Mouse (Mus musculus): ENCODE results near the gene Adprh. TPM values are rescaled to one million over a fixed set of nuclear protein-coding genes. Genes with fewer than 3 reads are reported as not detected.

The Adprh gene
- polyA plus RNA-seq, 1 experiment from 2014 or later = 124 TPM

DNA sequence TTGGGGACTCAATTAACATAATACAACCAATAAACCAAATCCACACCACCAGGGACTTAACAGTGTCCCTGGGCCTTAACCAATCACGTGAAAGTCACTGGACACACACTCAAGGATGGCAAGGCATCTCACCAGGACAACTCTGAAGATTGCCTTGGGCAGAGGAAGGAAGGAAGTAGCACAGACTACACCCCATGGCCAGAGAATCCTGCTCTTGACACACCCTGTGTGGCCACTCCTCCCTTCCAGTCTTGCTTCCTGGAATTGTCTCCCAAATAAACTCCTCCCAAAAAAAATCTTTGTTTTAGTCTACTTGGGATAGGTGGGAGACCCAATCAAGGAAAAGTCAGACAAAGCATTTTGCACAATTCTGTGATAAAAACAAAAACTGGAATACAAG is 7.5 kb downstream of the Adprh start:
- no peaks in the 10 kb centered on the region for H3K4me1 ChIP-seq (ENCODE audit: control insufficient read depth, insufficient read depth, low read length)
- no peak overlapping the region for H3K27ac ChIP-seq (replicated peaks; ENCODE audit: low read depth, low read length)
- no peak overlapping the region for H3K4me3 ChIP-seq (ENCODE audit: low read depth, low read length)
- H3K27me3 ChIP-seq (ENCODE audit: control insufficient read depth, insufficient read depth, low read length) = no peaks in the 10 kb centered on the region
- H3K4me2 ChIP-seq (ENCODE audit: low read depth, low read length) = no peak overlapping the region
- ATAC-seq (replicated peaks; ENCODE audit: insufficient number of reproducible peaks, low FRiP score, low TSS enrichment, low read depth) = no peak
- no peak for DNase-seq (ENCODE audit: low spot score)
- 81% methylated on average over 1 of the region's 1 CpGs for WGBS
- H3K9me3 ChIP-seq (replicated peaks; ENCODE audit: control insufficient read depth, low read length) = no peaks in the 10 kb centered on the region
- peaks cover 13% of the 10 kb centered on the region for H3K36me3 ChIP-seq (replicated peaks; ENCODE audit: control insufficient read depth, insufficient read depth, low read depth, low read length)
- no peak overlapping the region for H3K9ac ChIP-seq (replicated peaks; ENCODE audit: low read length)

DNA sequence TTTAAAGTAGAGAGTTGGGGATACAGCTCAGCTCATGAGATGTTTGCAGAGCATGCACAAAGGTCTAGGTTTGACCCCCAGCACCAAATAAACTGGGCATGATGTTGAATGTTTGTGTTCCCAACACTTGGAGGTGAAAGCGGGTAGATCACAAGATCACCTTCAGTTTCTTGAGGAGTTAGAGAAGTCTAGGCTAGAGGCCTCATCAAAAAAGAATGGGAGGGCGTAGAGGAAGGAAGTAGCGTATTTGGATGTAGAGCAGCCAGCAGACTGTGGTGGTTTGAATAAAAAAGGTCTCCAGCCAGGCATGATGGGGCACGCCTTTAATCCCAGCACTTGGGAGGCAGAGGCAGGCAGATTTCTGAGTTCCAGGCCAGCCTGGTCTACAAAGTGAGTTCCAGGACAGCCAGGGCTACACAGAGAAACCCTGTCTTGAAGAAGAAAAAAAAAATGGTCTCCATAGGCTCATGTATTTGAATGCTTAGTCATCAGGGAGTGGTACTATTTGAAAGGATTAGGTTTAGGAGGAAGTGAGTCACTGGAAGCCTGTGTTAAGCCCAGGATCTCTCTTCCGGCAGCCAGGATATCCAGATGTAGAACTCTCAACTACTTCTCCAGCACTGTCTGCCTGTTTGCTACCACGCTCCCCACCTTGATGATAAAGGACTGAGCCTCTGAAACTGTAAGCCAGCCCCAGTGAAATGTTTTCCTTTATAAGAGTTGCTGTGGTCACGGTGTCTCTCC is 8.6 kb downstream of the Adprh start:
- Histone ChIP-seq H3K9me3 (replicated peaks; ENCODE audit: control insufficient read depth, low read length) (no peaks in the 10 kb centered on the region), H3K4me3 (ENCODE audit: low read depth, low read length) (no peak overlapping the region), H3K9ac (replicated peaks; ENCODE audit: low read length) (no peak overlapping the region), H3K36me3 (replicated peaks; ENCODE audit: control insufficient read depth, insufficient read depth, low read depth, low read length) (peaks cover 13% of the 10 kb centered on the region), H3K4me2 (ENCODE audit: low read depth, low read length) (no peak overlapping the region), H3K4me1 (ENCODE audit: control insufficient read depth, insufficient read depth, low read length) (no peaks in the 10 kb centered on the region), H3K27ac (replicated peaks; ENCODE audit: low read depth, low read length) (no peak overlapping the region), H3K27me3 (ENCODE audit: control insufficient read depth, insufficient read depth, low read length) (no peaks in the 10 kb centered on the region)
- no peak for DNase-seq (ENCODE audit: low spot score)
- 93% methylated on average over 7 of the region's 7 CpGs for WGBS
- ATAC-seq (replicated peaks; ENCODE audit: insufficient number of reproducible peaks, low FRiP score, low TSS enrichment, low read depth) = no peak

DNA sequence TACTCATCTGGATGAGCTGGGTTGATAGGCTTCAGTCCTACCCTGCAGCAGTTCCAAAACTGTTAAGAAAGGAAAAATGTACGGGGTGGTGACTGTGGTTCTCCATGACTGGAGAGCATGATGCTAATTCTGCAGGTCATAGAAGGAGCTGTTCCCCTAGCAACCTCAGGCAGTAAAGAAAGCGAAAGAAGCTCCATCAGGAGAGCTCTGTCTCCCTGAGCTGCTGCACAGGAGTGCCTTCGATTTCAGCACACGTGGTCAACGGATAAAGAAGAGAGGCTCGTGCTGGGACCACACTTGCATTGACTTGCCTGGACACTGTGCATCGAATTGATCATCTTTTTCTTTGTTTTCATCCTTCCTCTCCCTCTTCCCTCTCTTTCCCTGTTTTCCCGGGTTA is 10.3 kb downstream of the Adprh start:
- Histone ChIP-seq H3K4me1 (ENCODE audit: control insufficient read depth, insufficient read depth, low read length) (no peaks in the 10 kb centered on the region), H3K27ac (replicated peaks; ENCODE audit: low read depth, low read length) (no peak overlapping the region), H3K27me3 (ENCODE audit: control insufficient read depth, insufficient read depth, low read length) (no peaks in the 10 kb centered on the region), H3K4me3 (ENCODE audit: low read depth, low read length) (no peak overlapping the region), H3K4me2 (ENCODE audit: low read depth, low read length) (no peak overlapping the region), H3K9ac (replicated peaks; ENCODE audit: low read length) (no peak overlapping the region), H3K36me3 (replicated peaks; ENCODE audit: control insufficient read depth, insufficient read depth, low read depth, low read length) (peaks cover 13% of the 10 kb centered on the region), H3K9me3 (replicated peaks; ENCODE audit: control insufficient read depth, low read length) (no peaks in the 10 kb centered on the region)
- 89% methylated on average over 8 of the region's 8 CpGs for WGBS
- DNase-seq (ENCODE audit: low spot score) (no peak), ATAC-seq (replicated peaks; ENCODE audit: insufficient number of reproducible peaks, low FRiP score, low TSS enrichment, low read depth) (no peak)

DNA sequence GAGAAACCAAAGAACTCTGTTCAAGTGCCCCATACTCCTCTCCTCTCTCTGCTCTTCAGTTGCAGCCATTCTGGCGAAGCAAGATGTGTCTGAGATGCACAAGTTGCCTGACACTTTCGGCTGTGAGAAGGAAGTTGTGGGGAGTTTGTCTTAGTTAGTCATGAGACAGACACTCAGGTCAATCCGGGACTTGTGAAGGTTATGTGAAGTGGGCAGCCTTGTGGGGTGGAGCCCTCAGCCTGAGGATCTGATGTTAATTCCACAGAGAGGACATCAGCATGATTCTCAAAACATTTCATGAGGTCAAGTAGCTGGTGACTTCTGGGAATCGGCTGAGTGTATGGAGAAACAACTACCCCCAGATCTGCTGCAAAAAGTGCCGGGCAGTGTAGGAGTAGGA is 10.9 kb downstream of the Adprh start:
- Histone ChIP-seq H3K4me1 (ENCODE audit: control insufficient read depth, insufficient read depth, low read length) (no peaks in the 10 kb centered on the region), H3K9ac (replicated peaks; ENCODE audit: low read length) (no peak overlapping the region), H3K4me2 (ENCODE audit: low read depth, low read length) (no peak overlapping the region), H3K27me3 (ENCODE audit: control insufficient read depth, insufficient read depth, low read length) (no peaks in the 10 kb centered on the region), H3K9me3 (replicated peaks; ENCODE audit: control insufficient read depth, low read length) (no peaks in the 10 kb centered on the region), H3K36me3 (replicated peaks; ENCODE audit: control insufficient read depth, insufficient read depth, low read depth, low read length) (peaks cover 13% of the 10 kb centered on the region), H3K27ac (replicated peaks; ENCODE audit: low read depth, low read length) (no peak overlapping the region), H3K4me3 (ENCODE audit: low read depth, low read length) (no peak overlapping the region)
- ATAC-seq (replicated peaks; ENCODE audit: insufficient number of reproducible peaks, low FRiP score, low TSS enrichment, low read depth) = no peak
- WGBS = 92% methylated on average over 5 of the region's 5 CpGs
- no peak for DNase-seq (ENCODE audit: low spot score)

DNA sequence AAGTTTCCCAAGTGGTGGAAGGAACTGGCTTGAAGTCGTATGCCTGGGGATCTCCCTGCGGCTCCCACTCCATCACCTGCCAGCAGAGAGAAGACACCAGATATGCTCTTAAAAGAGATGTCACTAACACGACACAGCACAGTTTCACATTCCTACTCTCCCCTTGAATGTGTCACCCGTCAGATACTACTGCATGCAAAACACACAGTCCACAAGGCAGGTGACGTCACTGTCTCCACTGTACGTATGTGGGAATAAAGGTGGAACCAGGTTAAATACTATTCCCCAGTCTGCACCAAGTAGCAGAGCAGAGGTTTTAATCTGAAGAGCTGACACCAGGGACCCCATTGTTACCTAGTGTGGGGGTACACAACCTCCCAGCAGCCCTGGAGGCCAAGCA is 12.1 kb downstream of the Adprh start:
- WGBS = 78% methylated on average over 6 of the region's 6 CpGs
- DNase-seq (ENCODE audit: low spot score) (no peak), ATAC-seq (replicated peaks; ENCODE audit: insufficient number of reproducible peaks, low FRiP score, low TSS enrichment, low read depth) (no peak)
- Histone ChIP-seq H3K4me1 (ENCODE audit: control insufficient read depth, insufficient read depth, low read length) (no peaks in the 10 kb centered on the region), H3K9ac (replicated peaks; ENCODE audit: low read length) (no peak overlapping the region), H3K4me2 (ENCODE audit: low read depth, low read length) (no peak overlapping the region), H3K9me3 (replicated peaks; ENCODE audit: control insufficient read depth, low read length) (no peaks in the 10 kb centered on the region), H3K27ac (replicated peaks; ENCODE audit: low read depth, low read length) (no peak overlapping the region), H3K4me3 (ENCODE audit: low read depth, low read length) (no peak overlapping the region), H3K27me3 (ENCODE audit: control insufficient read depth, insufficient read depth, low read length) (no peaks in the 10 kb centered on the region), H3K36me3 (replicated peaks; ENCODE audit: control insufficient read depth, insufficient read depth, low read depth, low read length) (peaks cover 8% of the 10 kb centered on the region)

DNA sequence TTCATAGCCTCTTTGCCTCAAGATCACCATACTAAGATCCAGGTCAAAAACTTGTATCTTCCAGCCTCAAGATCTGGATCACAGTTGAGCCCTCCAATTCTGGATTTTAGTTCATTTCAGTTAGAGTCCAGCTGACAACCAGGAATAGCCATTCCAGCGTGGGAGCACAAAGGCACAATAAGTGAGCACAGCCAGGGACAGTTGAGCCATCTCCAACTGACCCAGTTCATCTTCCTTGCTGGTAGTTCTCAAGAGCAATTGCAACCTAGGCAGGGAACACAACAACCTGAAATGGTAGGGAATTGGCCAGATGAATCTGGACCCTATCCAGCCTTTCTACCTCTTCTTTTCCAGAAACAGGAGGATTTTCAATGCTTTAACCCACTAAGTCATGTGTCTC is 13.3 kb downstream of the Adprh start:
- Histone ChIP-seq H3K4me1 (ENCODE audit: control insufficient read depth, insufficient read depth, low read length) (no peaks in the 10 kb centered on the region), H3K9me3 (replicated peaks; ENCODE audit: control insufficient read depth, low read length) (no peaks in the 10 kb centered on the region), H3K27ac (replicated peaks; ENCODE audit: low read depth, low read length) (no peak overlapping the region), H3K9ac (replicated peaks; ENCODE audit: low read length) (no peak overlapping the region), H3K36me3 (replicated peaks; ENCODE audit: control insufficient read depth, insufficient read depth, low read depth, low read length) (no peaks in the 10 kb centered on the region), H3K27me3 (ENCODE audit: control insufficient read depth, insufficient read depth, low read length) (no peaks in the 10 kb centered on the region), H3K4me2 (ENCODE audit: low read depth, low read length) (no peak overlapping the region), H3K4me3 (ENCODE audit: low read depth, low read length) (no peak overlapping the region)
- ATAC-seq (replicated peaks; ENCODE audit: insufficient number of reproducible peaks, low FRiP score, low TSS enrichment, low read depth) = no peak
- 89% methylated on average over 1 of the region's 1 CpGs for WGBS
- no peak for DNase-seq (ENCODE audit: low spot score)

DNA sequence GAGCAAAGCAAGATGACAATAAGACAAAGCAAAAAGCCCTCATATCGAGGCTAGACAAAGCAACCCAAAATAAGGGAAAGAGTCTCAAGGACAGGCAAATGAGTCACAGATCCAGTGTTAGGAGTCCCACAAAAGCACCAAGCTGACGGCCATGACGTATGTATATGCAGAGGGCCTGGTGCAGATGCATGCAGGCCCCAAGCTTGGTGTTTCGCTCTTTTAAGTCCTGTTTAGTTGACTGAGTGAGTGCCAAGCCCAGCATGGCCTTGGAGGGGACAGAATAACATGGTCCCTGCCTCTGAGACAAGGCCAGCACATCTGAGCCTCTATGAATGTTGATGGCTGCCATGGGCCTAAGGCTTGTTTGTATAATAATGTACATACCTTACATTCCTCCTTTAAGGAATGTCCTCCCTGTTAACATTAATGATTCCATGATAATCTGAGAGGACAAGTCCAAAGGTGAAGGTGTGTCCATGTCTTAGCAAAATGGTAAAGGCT is 18.2 kb downstream of the Adprh start:
- no peak for ATAC-seq (replicated peaks; ENCODE audit: insufficient number of reproducible peaks, low FRiP score, low TSS enrichment, low read depth)
- 90% methylated on average over 4 of the region's 4 CpGs for WGBS
- Histone ChIP-seq H3K27me3 (ENCODE audit: control insufficient read depth, insufficient read depth, low read length) (no peaks in the 10 kb centered on the region), H3K9me3 (replicated peaks; ENCODE audit: control insufficient read depth, low read length) (no peaks in the 10 kb centered on the region), H3K4me1 (ENCODE audit: control insufficient read depth, insufficient read depth, low read length) (no peaks in the 10 kb centered on the region; the same call in 1 of the 2 replicates), H3K27ac (replicated peaks; ENCODE audit: low read depth, low read length) (no peak overlapping the region), H3K9ac (replicated peaks; ENCODE audit: low read length) (no peak overlapping the region), H3K4me2 (ENCODE audit: low read depth, low read length) (no peak overlapping the region), H3K36me3 (replicated peaks; ENCODE audit: control insufficient read depth, insufficient read depth, low read depth, low read length) (no peaks in the 10 kb centered on the region), H3K4me3 (ENCODE audit: low read depth, low read length) (no peak overlapping the region)
- DNase-seq (ENCODE audit: low spot score) = no peak

DNA sequence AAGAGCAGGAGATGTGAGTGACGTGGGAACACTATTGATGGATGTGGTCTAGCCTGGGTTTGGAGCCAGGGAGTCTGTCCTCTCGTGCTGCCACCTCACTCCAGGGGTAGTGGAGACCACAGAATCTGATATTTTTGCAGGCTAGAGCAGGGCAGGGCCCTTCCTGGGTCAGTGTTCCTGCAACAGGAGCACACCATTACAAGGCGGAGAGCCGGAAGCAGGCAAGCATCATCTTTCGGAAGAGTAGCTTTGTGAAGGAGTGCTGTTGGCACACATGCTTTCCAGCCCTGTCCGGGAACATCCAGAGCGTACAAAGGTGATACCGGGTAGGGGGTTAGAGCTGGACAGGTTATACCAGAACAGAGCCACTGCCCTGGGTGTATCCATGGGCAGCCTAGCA is 19.0 kb downstream of the Adprh start:
- Histone ChIP-seq H3K4me2 (ENCODE audit: low read depth, low read length) (no peak overlapping the region), H3K27me3 (ENCODE audit: control insufficient read depth, insufficient read depth, low read length) (no peaks in the 10 kb centered on the region), H3K9me3 (replicated peaks; ENCODE audit: control insufficient read depth, low read length) (no peaks in the 10 kb centered on the region), H3K9ac (replicated peaks; ENCODE audit: low read length) (no peak overlapping the region), H3K36me3 (replicated peaks; ENCODE audit: control insufficient read depth, insufficient read depth, low read depth, low read length) (no peaks in the 10 kb centered on the region), H3K4me1 (ENCODE audit: control insufficient read depth, insufficient read depth, low read length) (no peaks in the 10 kb centered on the region; the same call in 1 of the 2 replicates), H3K27ac (replicated peaks; ENCODE audit: low read depth, low read length) (no peak overlapping the region), H3K4me3 (ENCODE audit: low read depth, low read length) (no peak overlapping the region)
- 87% methylated on average over 8 of the region's 8 CpGs for WGBS
- no peak for ATAC-seq (replicated peaks; ENCODE audit: insufficient number of reproducible peaks, low FRiP score, low TSS enrichment, low read depth)
- no peak for DNase-seq (ENCODE audit: low spot score)
